Mouse (Mus musculus) neural tube, embryonic 12.5 days (tissue): ENCODE measurements at regions not wholly inside any gene's neighbourhood (a gene's known extent, or its start where the extent isn't known, plus 50 kb on each side); places are given as distances from the start of the nearest gene placed in this dataset.
A peak's percentile ranks its signal among the peaks of the same experiment; 100 is the strongest.

Source experiments
- ATAC-seq: fragments of 200-750 bp; cut with Nextera tagmentation; 2 replicates; pipeline ENCODE4 v1.8.0; 2017; ENCODE audit warnings: low read depth, mild to moderate bottlenecking, moderate TSS enrichment, moderate library complexity; ENCODE audit not compliant: low FRiP score
- H3K27ac ChIP-seq: fragments of 300-500 bp; sonication (generic); 2 replicates; pipeline ENCODE4 v1.5.1; 2016
- H3K27me3 ChIP-seq: fragments of 300-500 bp; sonication (generic); replicated peaks from 2 replicates; pipeline ENCODE4 v1.6.1; 2016; ENCODE audit warnings: mild to moderate bottlenecking
- H3K36me3 ChIP-seq: fragments of 300-500 bp; sonication (generic); 2 replicates; pipeline ENCODE4 v1.6.1; 2016; ENCODE audit warnings: mild to moderate bottlenecking
- H3K4me1 ChIP-seq: fragments of 300-500 bp; sonication (generic); 2 replicates; pipeline ENCODE4 v1.6.1; 2016
- H3K4me2 ChIP-seq: fragments of 300-500 bp; sonication (generic); replicated peaks from 2 replicates; pipeline ENCODE4 v1.6.1; 2016; ENCODE audit warnings: mild to moderate bottlenecking
- H3K4me3 ChIP-seq: fragments of 300-500 bp; sonication (generic); 2 replicates; pipeline ENCODE4 v1.5.1; 2016
- H3K9ac ChIP-seq: fragments of 300-500 bp; sonication (generic); 2 replicates; pipeline ENCODE4 v1.6.1; 2016; ENCODE audit warnings: mild to moderate bottlenecking
- H3K9me3 ChIP-seq: fragments of 300-500 bp; sonication (generic); 2 replicates; pipeline ENCODE4 v1.6.1; 2016; ENCODE audit warnings: mild to moderate bottlenecking
- WGBS: fragments of 180-500 bp; shearing (Covaris S2); methylation state at CpG from one replicate; pipeline ENCODE4 v1.1.7; 2016; 5-methylcytosine and 5-hydroxymethylcytosine counted together

GRCm38 (mm10) chr7:137595567-137595966 is 158.2 kb downstream of the Glrx3 start:
- no peaks in the 10 kb centered on the region for H3K36me3 ChIP-seq
- H3K4me3 ChIP-seq: no peak overlapping the region
- 60% methylated on average over 4 of the region's 4 CpGs for WGBS
- no peak overlapping the region for H3K27ac ChIP-seq
- H3K9me3 ChIP-seq: no peaks in the 10 kb centered on the region
- no peaks in the 10 kb centered on the region for H3K27me3 ChIP-seq
- no peak for ATAC-seq
- no peak overlapping the region for H3K9ac ChIP-seq
- no peak overlapping the region for H3K4me2 ChIP-seq
- peaks cover 12% of the 10 kb centered on the region for H3K4me1 ChIP-seq

GRCm38 (mm10) chr7:137596161-137596560 is 158.7 kb downstream of the Glrx3 start:
- Histone ChIP-seq H3K27ac (no peak overlapping the region), H3K9ac (no peak overlapping the region), H3K4me1 (peaks cover 12% of the 10 kb centered on the region), H3K27me3 (no peaks in the 10 kb centered on the region), H3K9me3 (no peaks in the 10 kb centered on the region), H3K4me2 (no peak overlapping the region), H3K4me3 (no peak overlapping the region), H3K36me3 (no peaks in the 10 kb centered on the region)
- WGBS: 7% methylated on average over 7 of the region's 7 CpGs
- ATAC-seq: 0 out of 2 replicates have a peak, but pooled peaks have one; percentile 7

- WGBS: 8% methylated on average over 8 of the region's 8 CpGs
- H3K4me1 ChIP-seq: no peaks in the 10 kb centered on the region
- H3K9me3 ChIP-seq: no peaks in the 10 kb centered on the region
- H3K27ac ChIP-seq: no peak overlapping the region
- H3K9ac ChIP-seq: no peak overlapping the region
- no peak overlapping the region for H3K4me3 ChIP-seq
- peaks cover 4% of the 10 kb centered on the region; the same call in 1 of the 2 replicates for H3K27me3 ChIP-seq
- no peaks in the 10 kb centered on the region for H3K36me3 ChIP-seq
- ATAC-seq: no peak
- no peak overlapping the region for H3K4me2 ChIP-seq
Measured at GRCm38 (mm10) chr7:137603039-137603438, 165.6 kb downstream of the Glrx3 start.

- Histone ChIP-seq H3K9ac (no peak overlapping the region), H3K27me3 (no peaks in the 10 kb centered on the region), H3K4me2 (no peak overlapping the region), H3K4me3 (no peak overlapping the region), H3K9me3 (no peaks in the 10 kb centered on the region), H3K36me3 (no peaks in the 10 kb centered on the region), H3K4me1 (no peaks in the 10 kb centered on the region), H3K27ac (no peak overlapping the region)
- ATAC-seq: no peak
- WGBS: 70% methylated on average over 6 of the region's 6 CpGs
Measured at GRCm38 (mm10) chr7:137609752-137610151, 172.3 kb downstream of the Glrx3 start.

- Histone ChIP-seq H3K9me3 (no peaks in the 10 kb centered on the region), H3K4me3 (no peak overlapping the region), H3K4me2 (no peak overlapping the region), H3K27me3 (no peaks in the 10 kb centered on the region), H3K4me1 (no peaks in the 10 kb centered on the region), H3K27ac (no peak overlapping the region), H3K9ac (no peak overlapping the region), H3K36me3 (no peaks in the 10 kb centered on the region)
- WGBS: 82% methylated on average over 6 of the region's 6 CpGs
- ATAC-seq: no peak
Measured at GRCm38 (mm10) chr7:137611363-137611762, 173.9 kb downstream of the Glrx3 start.

GRCm38 (mm10) chr7:137611891-137612522 is 174.6 kb downstream of the Glrx3 start:
- Histone ChIP-seq H3K4me2 (no peak overlapping the region), H3K36me3 (no peaks in the 10 kb centered on the region), H3K9me3 (no peaks in the 10 kb centered on the region), H3K27me3 (no peaks in the 10 kb centered on the region), H3K4me1 (no peaks in the 10 kb centered on the region), H3K4me3 (no peak overlapping the region), H3K9ac (no peak overlapping the region), H3K27ac (no peak overlapping the region)
- 88% methylated on average over 7 of the region's 7 CpGs for WGBS
- no peak for ATAC-seq

- Histone ChIP-seq H3K4me3 (no peak overlapping the region), H3K4me1 (no peaks in the 10 kb centered on the region), H3K9ac (no peak overlapping the region), H3K27ac (no peak overlapping the region), H3K9me3 (no peaks in the 10 kb centered on the region), H3K4me2 (no peak overlapping the region), H3K27me3 (no peaks in the 10 kb centered on the region), H3K36me3 (no peaks in the 10 kb centered on the region)
- 68% methylated on average over 5 of the region's 5 CpGs for WGBS
- ATAC-seq: no peak
Measured at GRCm38 (mm10) chr7:137618406-137619133, 181.2 kb downstream of the Glrx3 start.

GRCm38 (mm10) chr7:137619286-137619789 is 181.9 kb downstream of the Glrx3 start:
- 73% methylated on average over 6 of the region's 6 CpGs for WGBS
- ATAC-seq: no peak
- no peak overlapping the region for H3K4me2 ChIP-seq
- no peaks in the 10 kb centered on the region for H3K36me3 ChIP-seq
- no peaks in the 10 kb centered on the region for H3K4me1 ChIP-seq
- H3K27me3 ChIP-seq: no peaks in the 10 kb centered on the region
- H3K9me3 ChIP-seq: no peaks in the 10 kb centered on the region
- no peak overlapping the region for H3K9ac ChIP-seq
- H3K27ac ChIP-seq: no peak overlapping the region
- H3K4me3 ChIP-seq: no peak overlapping the region

- ATAC-seq: no peak
- no peaks in the 10 kb centered on the region for H3K4me1 ChIP-seq
- WGBS: 92% methylated on average over 3 of the region's 3 CpGs
- H3K27me3 ChIP-seq: no peaks in the 10 kb centered on the region
- no peak overlapping the region for H3K27ac ChIP-seq
- no peaks in the 10 kb centered on the region for H3K36me3 ChIP-seq
- H3K4me3 ChIP-seq: no peak overlapping the region
- H3K9me3 ChIP-seq: no peaks in the 10 kb centered on the region
- no peak overlapping the region for H3K4me2 ChIP-seq
- H3K9ac ChIP-seq: no peak overlapping the region
Measured at GRCm38 (mm10) chr7:137628266-137628665, 190.9 kb downstream of the Glrx3 start.

GRCm38 (mm10) chr7:137629540-137629939 is 192.1 kb downstream of the Glrx3 start:
- no peaks in the 10 kb centered on the region for H3K4me1 ChIP-seq
- no peak overlapping the region for H3K9ac ChIP-seq
- no peaks in the 10 kb centered on the region for H3K9me3 ChIP-seq
- H3K27ac ChIP-seq: no peak overlapping the region
- no peaks in the 10 kb centered on the region for H3K36me3 ChIP-seq
- H3K4me2 ChIP-seq: no peak overlapping the region
- H3K4me3 ChIP-seq: no peak overlapping the region
- ATAC-seq: no peak
- WGBS: 94% methylated on average over 5 of the region's 5 CpGs
- no peaks in the 10 kb centered on the region for H3K27me3 ChIP-seq

GRCm38 (mm10) chr7:137648621-137649020 is 211.2 kb downstream of the Glrx3 start:
- no peaks in the 10 kb centered on the region for H3K4me1 ChIP-seq
- no peak for ATAC-seq

GRCm38 (mm10) chr7:137649650-137650049 is 212.2 kb downstream of the Glrx3 start:
- WGBS: 89% methylated on average over 6 of the region's 6 CpGs
- Histone ChIP-seq H3K36me3 (no peaks in the 10 kb centered on the region), H3K9ac (no peak overlapping the region), H3K4me1 (no peaks in the 10 kb centered on the region), H3K27ac (no peak overlapping the region), H3K4me3 (no peak overlapping the region), H3K9me3 (no peaks in the 10 kb centered on the region), H3K27me3 (no peaks in the 10 kb centered on the region), H3K4me2 (no peak overlapping the region)
- ATAC-seq: no peak

More at GRCm38 (mm10) chr7:137648621-137649020, 211.2 kb downstream of the Glrx3 start:
- Histone ChIP-seq H3K9me3 (no peaks in the 10 kb centered on the region), H3K4me3 (no peak overlapping the region), H3K27ac (no peak overlapping the region), H3K4me2 (no peak overlapping the region), H3K9ac (no peak overlapping the region), H3K27me3 (no peaks in the 10 kb centered on the region), H3K36me3 (no peaks in the 10 kb centered on the region)
- WGBS: 69% methylated on average over 6 of the region's 6 CpGs
